Mouse (Mus musculus) neural tube, embryonic 11.5 days (tissue): ENCODE results near the gene Prkci. TPM values are rescaled to one million over a fixed set of nuclear protein-coding genes. Genes with fewer than 3 reads are reported as not detected.

Experiments used
- ATAC-seq: fragments of 200-750 bp; cut with Nextera tagmentation; 2 replicates; pipeline ENCODE4 v1.8.0; 2017; ENCODE audit warnings: moderate number of reproducible peaks, mild to moderate bottlenecking, moderate TSS enrichment, moderate library complexity; ENCODE audit not compliant: insufficient read depth, low FRiP score, low TSS enrichment
- DNase-seq: peaks from one replicate; pipeline ENCODE4 v3.0.0-alpha.2; 2015; ENCODE audit warnings: low spot score
- H3K27ac ChIP-seq: fragments of 300-500 bp; sonication (generic); 2 replicates; pipeline ENCODE4 v1.5.1; 2014; ENCODE audit warnings: low read depth, mild to moderate bottlenecking, low read length
- H3K27me3 ChIP-seq: fragments of 300-500 bp; sonication (generic); 2 replicates; pipeline ENCODE4 v1.6.1; 2014; ENCODE audit warnings: mild to moderate bottlenecking, low read length, mixed read lengths; ENCODE audit not compliant: control insufficient read depth, insufficient read depth
- H3K36me3 ChIP-seq: fragments of 300-500 bp; sonication (generic); 2 replicates; pipeline ENCODE4 v1.6.1; 2014; ENCODE audit warnings: mild to moderate bottlenecking, low read length, moderate library complexity, mixed read lengths; ENCODE audit not compliant: control insufficient read depth, insufficient read depth
- H3K4me1 ChIP-seq: fragments of 300-500 bp; sonication (generic); 2 replicates; pipeline ENCODE4 v1.6.1; 2014; ENCODE audit warnings: low read length, mixed read lengths; ENCODE audit not compliant: control insufficient read depth, insufficient read depth
- H3K4me2 ChIP-seq: fragments of 300-500 bp; sonication (generic); 2 replicates; pipeline ENCODE4 v1.6.1; 2014; ENCODE audit warnings: low read depth, mild to moderate bottlenecking, moderate library complexity
- H3K4me3 ChIP-seq: fragments of 300-500 bp; sonication (generic); 2 replicates; pipeline ENCODE4 v1.5.1; 2014; ENCODE audit warnings: low read depth, low read length
- H3K9ac ChIP-seq: fragments of 300-500 bp; sonication (generic); 2 replicates; pipeline ENCODE4 v1.6.1; 2014; ENCODE audit warnings: mild to moderate bottlenecking, low read length
- H3K9me3 ChIP-seq: fragments of 300-500 bp; sonication (generic); 2 replicates; pipeline ENCODE4 v1.6.1; 2016; ENCODE audit warnings: low read length; ENCODE audit not compliant: control insufficient read depth
- WGBS: fragments of 180-500 bp; shearing (Covaris S2); extraction: QIAGEN DNeasy Blood & Tissue Kit; methylation state at CpG from one replicate; pipeline ENCODE4 v1.1.7; 2014; 5-methylcytosine and 5-hydroxymethylcytosine counted together
- polyA plus RNA-seq: library from polyadenylated mRNA; unstranded; fragments of >200 nt; fragmentation: Nextera tagmentation; extraction: Ambion mirVana; gene quantifications from 2 replicates; pipeline ENCODE4 v1.2.1, GENCODE M21; 2014

Prkci gene
- polyA plus RNA-seq, 1 experiment from 2014 or later: 47.8 TPM

DNA sequence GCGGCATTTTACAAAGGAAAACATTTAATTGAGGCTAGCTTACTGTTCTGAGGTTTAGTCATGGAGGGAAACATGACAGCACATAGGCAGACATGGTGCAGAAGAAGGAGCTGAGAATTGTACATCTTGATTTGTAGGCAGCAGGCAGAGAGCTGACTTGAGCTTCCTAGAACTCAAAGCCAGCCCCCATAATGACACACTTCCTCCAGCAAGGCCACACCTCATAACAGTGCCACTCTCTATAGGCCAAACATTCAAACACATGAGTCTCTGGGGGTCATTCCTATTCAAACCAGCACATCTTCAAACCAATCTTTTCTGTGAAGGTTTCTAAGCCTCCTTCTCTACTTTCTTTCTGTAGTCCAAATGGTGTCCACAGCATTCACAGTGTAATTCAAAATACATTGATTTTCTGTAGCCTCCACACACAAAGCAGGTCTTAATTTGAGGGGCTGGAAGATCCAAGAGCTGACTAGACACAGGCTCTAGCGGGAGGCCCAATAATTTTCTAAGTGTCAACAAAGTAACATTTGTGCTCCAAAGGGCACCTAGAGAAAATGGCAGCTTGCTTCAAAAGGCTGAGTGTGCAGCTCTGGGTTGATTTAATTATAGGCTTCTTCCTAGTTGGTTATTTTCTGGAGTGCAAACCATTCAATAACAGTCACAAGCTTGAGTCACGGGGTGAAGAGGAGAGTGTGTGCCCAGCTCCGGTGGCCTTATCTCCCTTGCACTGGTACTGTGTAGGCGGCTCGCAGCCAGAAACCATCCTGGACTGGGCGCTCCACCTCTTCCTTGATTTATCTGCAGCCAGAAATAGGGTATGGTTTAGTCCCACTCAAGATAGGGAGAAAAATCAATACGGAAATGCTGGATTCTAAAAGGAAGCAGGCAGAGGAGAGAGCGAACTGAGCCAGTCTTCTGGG is 7.9 kb upstream of the Prkci start:
- Histone ChIP-seq H3K4me3 (no peak overlapping the region), H3K27ac (no peak overlapping the region), H3K4me1 (no peaks in the 10 kb centered on the region), H3K9me3 (no peaks in the 10 kb centered on the region), H3K9ac (no peak overlapping the region), H3K4me2 (no peak overlapping the region), H3K27me3 (no peaks in the 10 kb centered on the region), H3K36me3 (no peaks in the 10 kb centered on the region)
- DNase-seq (no peak), ATAC-seq (no peak)
- 90% methylated on average over 9 of the region's 9 CpGs for WGBS

DNA sequence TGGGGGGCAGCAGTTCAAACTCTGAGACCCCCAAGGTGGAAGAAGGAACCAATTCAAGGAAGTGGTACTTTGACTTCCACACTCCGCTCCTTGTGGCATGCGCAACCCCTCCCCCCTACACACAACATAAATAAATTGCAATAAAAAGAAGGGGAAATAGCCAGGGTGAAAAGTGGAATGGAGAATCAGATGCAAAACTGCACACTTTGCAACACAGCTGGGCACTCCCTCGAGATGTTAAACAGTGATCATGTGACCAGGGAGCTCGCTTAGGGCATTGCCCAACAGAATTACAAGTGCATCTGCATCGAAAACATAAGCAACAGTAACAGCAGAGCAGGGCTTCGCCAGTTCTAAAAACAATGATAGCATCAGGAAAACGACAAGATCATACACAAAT is 3.4 kb upstream of the Prkci start:
- DNase-seq (no peak), ATAC-seq (no peak)
- 0 out of 2 replicates have a peak, but pooled peaks cover 4% of the 10 kb centered on the region for H3K4me1 ChIP-seq
- no peak overlapping the region for H3K4me3 ChIP-seq
- no peaks in the 10 kb centered on the region for H3K27me3 ChIP-seq
- no peaks in the 10 kb centered on the region for H3K36me3 ChIP-seq
- H3K9ac ChIP-seq: no peak overlapping the region
- H3K27ac ChIP-seq: no peak overlapping the region
- H3K4me2 ChIP-seq: no peak overlapping the region
- WGBS: 80% methylated on average over 7 of the region's 7 CpGs
- no peaks in the 10 kb centered on the region for H3K9me3 ChIP-seq

DNA sequence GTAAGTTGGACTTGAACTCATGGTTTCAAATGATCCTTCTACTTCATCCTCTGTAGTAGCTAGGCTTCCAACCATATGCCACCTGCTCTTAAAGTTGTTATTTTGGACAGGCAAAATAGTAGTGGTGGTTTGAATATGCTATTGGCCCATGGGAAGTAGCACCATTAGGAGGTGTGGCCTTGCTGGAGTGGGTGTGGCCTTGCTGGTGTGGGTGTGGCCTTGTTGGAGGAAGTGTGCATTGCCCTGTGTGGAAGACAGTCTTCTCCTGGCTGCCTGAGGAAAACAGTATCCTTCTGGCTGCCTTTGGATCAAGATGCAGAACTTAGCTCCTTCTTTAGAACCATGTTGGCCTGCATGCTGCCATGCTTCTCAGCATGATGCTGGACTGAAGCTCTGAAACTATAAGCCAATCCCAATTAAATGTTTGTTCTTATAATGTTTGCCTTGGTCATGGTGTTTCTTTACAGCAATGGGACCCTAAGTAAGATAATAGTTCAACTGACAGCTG is 2.4 kb upstream of the Prkci start:
- Histone ChIP-seq H3K27me3 (no peaks in the 10 kb centered on the region), H3K9ac (no peak overlapping the region), H3K27ac (no peak overlapping the region), H3K36me3 (no peaks in the 10 kb centered on the region), H3K4me1 (0 out of 2 replicates have a peak, but pooled peaks cover 4% of the 10 kb centered on the region), H3K4me2 (no peak overlapping the region), H3K9me3 (no peaks in the 10 kb centered on the region), H3K4me3 (no peak overlapping the region)
- ATAC-seq (no peak), DNase-seq (no peak)

DNA sequence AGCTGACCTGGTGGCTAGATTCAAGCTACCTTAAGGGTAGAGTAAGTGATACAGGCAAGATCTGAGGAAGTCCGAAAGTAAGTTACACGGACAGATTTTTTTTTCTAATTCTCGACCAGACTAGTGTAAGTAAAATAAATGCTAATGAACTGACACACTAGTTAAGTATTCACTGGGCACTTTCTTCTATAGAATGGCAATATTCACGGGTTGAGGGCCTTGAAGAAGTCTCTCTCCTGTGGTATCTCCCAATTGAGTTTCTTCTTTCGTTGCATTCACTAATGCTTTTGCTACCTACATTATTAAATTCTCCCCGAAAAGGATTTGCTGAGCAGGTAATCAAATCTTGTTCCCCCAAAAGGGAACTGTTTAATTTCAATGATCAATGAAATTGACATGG is 688 bp upstream of the Prkci start:
- Histone ChIP-seq H3K27ac (no peak overlapping the region), H3K4me3 (peak overlapping the region; percentile 89), H3K27me3 (no peaks in the 10 kb centered on the region), H3K9ac (no peak overlapping the region; the same call in 1 of the 2 replicates), H3K4me1 (0 out of 2 replicates have a peak, but pooled peaks cover 4% of the 10 kb centered on the region), H3K9me3 (no peaks in the 10 kb centered on the region), H3K36me3 (no peaks in the 10 kb centered on the region), H3K4me2 (peak overlapping the region; percentile 67)
- no peak for DNase-seq
- no peak for ATAC-seq
- 36% methylated on average over 6 of the region's 6 CpGs for WGBS

DNA sequence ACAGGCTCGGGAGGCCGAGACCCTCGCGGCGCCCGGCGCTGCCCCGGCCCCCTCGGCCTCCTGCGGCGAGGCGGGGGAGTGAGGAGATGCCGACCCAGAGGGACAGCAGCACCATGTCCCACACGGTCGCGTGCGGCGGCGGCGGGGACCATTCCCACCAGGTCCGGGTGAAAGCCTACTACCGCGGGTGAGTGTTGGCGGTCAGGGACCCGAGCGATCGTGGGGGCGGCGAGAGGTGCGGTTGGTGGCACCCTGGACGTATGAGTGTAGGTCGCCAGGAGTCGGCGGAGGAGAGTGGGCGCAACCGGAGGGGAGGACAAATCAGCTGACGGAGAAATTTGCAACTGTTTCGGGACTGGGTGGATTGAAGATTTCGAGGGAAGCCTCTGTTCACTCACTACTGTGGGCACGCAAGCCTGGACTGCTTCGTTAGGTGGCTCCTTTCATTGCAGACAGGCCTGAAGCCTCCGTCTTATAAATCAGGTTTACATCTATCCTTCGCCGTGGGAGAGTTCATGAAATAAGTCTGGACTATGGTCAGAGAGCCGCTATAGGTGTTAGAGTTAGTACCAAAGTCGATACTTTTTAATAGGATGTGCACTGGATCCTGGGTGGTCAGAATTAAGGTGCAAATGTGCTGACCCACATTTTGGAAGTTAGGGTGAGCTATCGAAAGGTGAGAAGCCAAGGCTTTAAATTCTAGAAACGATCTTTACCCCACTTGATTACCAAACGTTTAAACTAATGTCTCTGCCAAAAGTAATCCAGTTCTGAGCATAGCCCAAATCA is 546 bp downstream of the Prkci start:
- under 1% methylated on average over 49 of the region's 49 CpGs for WGBS
- no peak for DNase-seq
- H3K27me3 ChIP-seq: no peaks in the 10 kb centered on the region
- no peaks in the 10 kb centered on the region for H3K36me3 ChIP-seq
- peak overlapping the region; percentile 67 for H3K4me2 ChIP-seq
- H3K9ac ChIP-seq: peak overlapping the region; percentile 87
- no peaks in the 10 kb centered on the region for H3K9me3 ChIP-seq
- H3K4me1 ChIP-seq: 0 out of 2 replicates have a peak, but pooled peaks cover 4% of the 10 kb centered on the region
- H3K27ac ChIP-seq: peak overlapping the region; percentile 77
- ATAC-seq: peak; percentile 80; the same call in 1 of the 2 replicates
- peak overlapping the region; percentile 89 for H3K4me3 ChIP-seq

DNA sequence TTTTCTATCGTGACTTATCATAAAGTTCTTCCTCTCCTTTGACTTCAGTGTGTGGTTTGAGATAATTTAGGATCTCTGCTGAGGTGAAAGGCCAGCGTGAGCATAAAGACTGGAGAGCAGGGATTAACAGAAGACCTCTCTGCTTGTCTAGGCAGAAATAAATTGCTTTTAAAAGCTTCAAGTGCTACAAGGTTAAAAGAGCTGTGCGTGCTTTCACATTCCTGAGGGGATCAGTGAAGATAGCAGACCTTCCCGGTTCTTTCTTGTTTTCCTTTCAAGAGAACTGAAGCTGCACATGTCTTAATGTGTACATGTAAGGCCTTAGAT is 1.1 kb downstream of the Prkci start:
- H3K27ac ChIP-seq: no peak overlapping the region
- 0 out of 2 replicates have a peak, but pooled peaks cover 4% of the 10 kb centered on the region for H3K4me1 ChIP-seq
- ATAC-seq: no peak
- WGBS: 2% methylated on average over 4 of the region's 4 CpGs
- H3K9ac ChIP-seq: peak overlapping the region; percentile 0; the same call in 1 of the 2 replicates
- no peak for DNase-seq
- no peaks in the 10 kb centered on the region for H3K9me3 ChIP-seq
- H3K4me3 ChIP-seq: peak overlapping the region; percentile 89
- no peaks in the 10 kb centered on the region for H3K27me3 ChIP-seq
- H3K4me2 ChIP-seq: peak overlapping the region; percentile 67
- no peaks in the 10 kb centered on the region for H3K36me3 ChIP-seq

DNA sequence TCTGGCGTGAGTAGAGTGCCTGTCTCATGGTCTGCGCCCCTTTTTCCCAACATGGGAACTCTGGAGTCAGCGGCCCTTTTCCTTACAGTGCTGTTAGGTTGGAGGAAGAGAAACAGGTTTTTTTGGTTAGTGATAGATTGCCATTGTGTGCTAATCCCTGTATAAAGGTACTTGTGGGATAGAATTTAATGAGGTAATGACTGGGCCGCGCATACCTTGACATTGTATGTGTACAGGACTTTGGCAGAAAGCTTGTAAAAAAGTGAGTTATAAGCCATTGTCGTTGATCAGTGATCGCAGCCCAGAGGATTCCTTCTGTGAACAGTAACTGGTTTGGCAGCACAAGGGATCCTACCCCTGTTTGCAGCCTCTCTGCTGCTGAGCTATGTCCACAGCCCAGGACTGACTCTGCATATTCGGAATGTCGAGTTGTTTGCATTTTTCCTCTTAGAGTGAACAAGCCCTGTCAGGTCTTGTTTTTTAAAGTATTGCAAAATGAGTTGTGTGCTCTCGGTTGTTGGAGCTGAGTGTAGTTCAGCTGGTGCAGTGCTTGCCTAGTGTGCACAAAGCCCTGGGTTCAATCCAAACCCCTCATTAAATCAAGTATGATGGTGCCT is 4.0 kb downstream of the Prkci start:
- ATAC-seq (no peak), DNase-seq (no peak)
- Histone ChIP-seq H3K9me3 (no peaks in the 10 kb centered on the region), H3K27ac (no peak overlapping the region), H3K4me2 (no peak overlapping the region), H3K27me3 (no peaks in the 10 kb centered on the region), H3K4me3 (no peak overlapping the region), H3K9ac (no peak overlapping the region), H3K36me3 (no peaks in the 10 kb centered on the region), H3K4me1 (0 out of 2 replicates have a peak, but pooled peaks cover 4% of the 10 kb centered on the region)
- WGBS: 62% methylated on average over 10 of the region's 10 CpGs

DNA sequence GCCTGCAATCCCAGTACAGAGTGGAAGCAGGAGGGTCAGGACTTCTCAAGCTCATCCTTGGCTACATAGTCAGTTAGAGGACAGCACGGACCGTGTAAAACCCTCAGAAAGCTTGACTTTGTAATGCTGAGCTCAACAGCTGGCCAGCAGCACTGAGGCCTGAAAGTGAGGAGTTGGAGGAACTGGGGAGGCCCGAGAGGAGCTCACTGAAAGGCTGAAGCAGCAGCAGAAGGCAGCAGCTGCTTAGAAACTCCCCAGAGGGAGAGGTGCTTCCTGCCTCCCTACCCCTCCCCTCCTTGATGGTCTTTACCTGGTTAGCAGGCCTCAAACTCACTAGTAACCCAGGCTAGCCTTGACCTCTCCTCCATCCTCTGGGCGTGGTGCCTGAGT is 4.5 kb downstream of the Prkci start:
- WGBS: 40% methylated on average over 4 of the region's 4 CpGs
- Histone ChIP-seq H3K4me3 (no peak overlapping the region), H3K9me3 (no peaks in the 10 kb centered on the region), H3K9ac (no peak overlapping the region), H3K4me1 (0 out of 2 replicates have a peak, but pooled peaks cover 4% of the 10 kb centered on the region), H3K27ac (no peak overlapping the region), H3K27me3 (no peaks in the 10 kb centered on the region), H3K4me2 (no peak overlapping the region), H3K36me3 (no peaks in the 10 kb centered on the region)
- DNase-seq (peak; percentile 17), ATAC-seq (no peak)
